Mouse (Mus musculus) CH12.LX (cell line): Measurements from ENCODE around the gene Gm11492.

Experiments
- CTCF ChIP-seq, 2 experiments: IDR thresholded peaks in 1 of 2; conservative IDR thresholded peaks in 1 of 2; 2 replicates each; pipeline ENCODE4 v1.5.1; 2011 to 2012; ENCODE audit warnings: low read depth in 2 of 2, low read length in 2 of 2, improper control_type of control experiment in 1 of 2, inconsistent platforms in 1 of 2, mild to moderate bottlenecking in 1 of 2, moderate library complexity in 1 of 2
- EP300 ChIP-seq: IDR thresholded peaks from 2 replicates; pipeline ENCODE4 v1.6.1; 2011; ENCODE audit warnings: low read length, improper control_type of control experiment
- MAFK ChIP-seq: IDR thresholded peaks from 2 replicates; pipeline ENCODE4 v1.6.1; 2011; ENCODE audit warnings: low read length, improper control_type of control experiment; ENCODE audit not compliant: insufficient replicate concordance
- MEF2A ChIP-seq: IDR thresholded peaks from 2 replicates; pipeline ENCODE4 v1.6.1; 2014; ENCODE audit warnings: low read depth, mild to moderate bottlenecking, inconsistent platforms, low read length, improper control_type of control experiment, borderline replicate concordance
- MYC ChIP-seq: IDR thresholded peaks from 2 replicates; pipeline ENCODE4 v1.6.1; 2011; ENCODE audit warnings: low read depth, mild to moderate bottlenecking, improper control_type of control experiment, low read length
- NRF1 ChIP-seq: IDR thresholded peaks from 2 replicates; pipeline ENCODE4 v1.6.1; 2014; ENCODE audit warnings: low read depth, mild to moderate bottlenecking, inconsistent platforms, low read length, improper control_type of control experiment, moderate library complexity
- POLR2A ChIP-seq: IDR thresholded peaks from 2 replicates; pipeline ENCODE4 v1.6.1; 2011; ENCODE audit warnings: low read depth, mild to moderate bottlenecking, improper control_type of control experiment, low read length
- RCOR1 ChIP-seq: conservative IDR thresholded peaks from 2 replicates; pipeline ENCODE4 v1.6.1; 2012; ENCODE audit warnings: low read depth, mild to moderate bottlenecking, inconsistent platforms, low read length, improper control_type of control experiment
- SIN3A ChIP-seq: IDR thresholded peaks from 2 replicates; pipeline ENCODE4 v1.6.1; 2012; ENCODE audit warnings: low read length, improper control_type of control experiment, inconsistent platforms
- ZC3H11A ChIP-seq: IDR thresholded peaks from 2 replicates; pipeline ENCODE4 v1.6.1; 2012; ENCODE audit warnings: low read depth, mild to moderate bottlenecking, inconsistent platforms, low read length, improper control_type of control experiment

GRCm38 (mm10) chr11:87592354-87592695, 25.9 kb downstream of the Gm11492 start:
- TF ChIP-seq ZC3H11A, result no peak
- no peak for TF ChIP-seq NRF1
- no peak for TF ChIP-seq MYC
- peak; percentile 60 for TF ChIP-seq POLR2A
- peak in 1 of 2 experiments; percentile 40; a peak in 2 of 4 replicates for TF ChIP-seq CTCF (conservative IDR thresholded peaks at IDR 0.05 in 1 of 2, IDR thresholded peaks at IDR 0.05 in 1 of 2; ENCODE audit: low read depth in 2 of 2, low read length in 2 of 2)
- TF ChIP-seq MAFK, result no peak
- TF ChIP-seq RCOR1, result no peak
- TF ChIP-seq EP300, result no peak
- no peak; the same call in 1 of the 2 replicates for TF ChIP-seq MEF2A
- TF ChIP-seq SIN3A, result peak; percentile 88
